Mouse (Mus musculus): ENCODE measurements around the gene Ipcef1. TPM values are rescaled to one million over a fixed set of nuclear protein-coding genes. Genes with fewer than 3 reads are reported as not detected.

The Ipcef1 gene
- polyA plus RNA-seq, 1 experiment from 2014 or later = 0.30 TPM

GRCm38 (mm10) chr10:6878276-6878881, 173.9 kb downstream of the Ipcef1 start:
- Histone ChIP-seq H3K4me1 (replicated peaks; ENCODE audit: control insufficient read depth, insufficient read depth) (no peaks in the 10 kb centered on the region), H3K36me3 (ENCODE audit: control insufficient read depth, insufficient read depth, low read length) (no peaks in the 10 kb centered on the region), H3K27me3 (ENCODE audit: control insufficient read depth, insufficient read depth, low read length) (no peaks in the 10 kb centered on the region), H3K4me2 (replicated peaks; ENCODE audit: low read depth) (no peak overlapping the region), H3K9me3 (ENCODE audit: control insufficient read depth, low read length) (no peaks in the 10 kb centered on the region), H3K27ac (replicated peaks) (no peak overlapping the region), H3K4me3 (ENCODE audit: low read depth, low read length) (no peak overlapping the region), H3K9ac (ENCODE audit: low read length) (no peak overlapping the region)
- 77% methylated on average over 2 of the region's 2 CpGs for WGBS
- ATAC-seq (ENCODE audit: low FRiP score, low TSS enrichment) (no peak), DNase-seq (ENCODE audit: low spot score) (no peak)
- TF ChIP-seq EP300 (optimal IDR thresholded peaks at IDR 0.05) (no peak), CTCF (IDR thresholded peaks at IDR 0.05; ENCODE audit: low read depth) (no peak)

- no peak for DNase-seq (ENCODE audit: low spot score)
- Histone ChIP-seq H3K4me2 (replicated peaks; ENCODE audit: low read depth) (no peak overlapping the region), H3K4me1 (replicated peaks; ENCODE audit: control insufficient read depth, insufficient read depth) (no peaks in the 10 kb centered on the region), H3K9me3 (ENCODE audit: control insufficient read depth, low read length) (no peaks in the 10 kb centered on the region), H3K4me3 (ENCODE audit: low read depth, low read length) (no peak overlapping the region), H3K27me3 (ENCODE audit: control insufficient read depth, insufficient read depth, low read length) (no peaks in the 10 kb centered on the region), H3K36me3 (ENCODE audit: control insufficient read depth, insufficient read depth, low read length) (no peaks in the 10 kb centered on the region), H3K27ac (replicated peaks) (no peak overlapping the region), H3K9ac (ENCODE audit: low read length) (no peak overlapping the region)
- ATAC-seq (ENCODE audit: low FRiP score, low TSS enrichment) = no peak
- 58% methylated on average over 1 of the region's 1 CpGs for WGBS
- TF ChIP-seq CTCF (IDR thresholded peaks at IDR 0.05; ENCODE audit: low read depth) (no peak), EP300 (optimal IDR thresholded peaks at IDR 0.05) (no peak)
Measured at GRCm38 (mm10) chr10:6873917-6874316, 178.4 kb downstream of the Ipcef1 start.

- no peak overlapping the region for H3K9ac ChIP-seq (ENCODE audit: low read length)
- no peak overlapping the region for H3K4me3 ChIP-seq (ENCODE audit: low read depth, low read length)
- no peaks in the 10 kb centered on the region for H3K36me3 ChIP-seq (ENCODE audit: control insufficient read depth, insufficient read depth, low read length)
- no peak overlapping the region for H3K4me2 ChIP-seq (replicated peaks; ENCODE audit: low read depth)
- 77% methylated on average over 7 of the region's 7 CpGs for WGBS
- no peak overlapping the region for H3K27ac ChIP-seq (replicated peaks)
- H3K4me1 ChIP-seq (replicated peaks; ENCODE audit: control insufficient read depth, insufficient read depth) = no peaks in the 10 kb centered on the region
- TF ChIP-seq CTCF (IDR thresholded peaks at IDR 0.05; ENCODE audit: low read depth) (no peak), EP300 (optimal IDR thresholded peaks at IDR 0.05) (no peak)
- no peaks in the 10 kb centered on the region for H3K9me3 ChIP-seq (ENCODE audit: control insufficient read depth, low read length)
- no peaks in the 10 kb centered on the region for H3K27me3 ChIP-seq (ENCODE audit: control insufficient read depth, insufficient read depth, low read length)
- DNase-seq (ENCODE audit: low spot score) = no peak
- no peak for ATAC-seq (ENCODE audit: low FRiP score, low TSS enrichment)
Measured at GRCm38 (mm10) chr10:6871418-6872072, 180.7 kb downstream of the Ipcef1 start.

GRCm38 (mm10) chr10:6855812-6856211, 196.5 kb downstream of the Ipcef1 start:
- Histone ChIP-seq H3K27ac (replicated peaks) (no peak overlapping the region), H3K4me1 (replicated peaks; ENCODE audit: control insufficient read depth, insufficient read depth) (no peaks in the 10 kb centered on the region), H3K27me3 (ENCODE audit: control insufficient read depth, insufficient read depth, low read length) (no peaks in the 10 kb centered on the region), H3K9ac (ENCODE audit: low read length) (no peak overlapping the region), H3K9me3 (ENCODE audit: control insufficient read depth, low read length) (no peaks in the 10 kb centered on the region), H3K4me3 (ENCODE audit: low read depth, low read length) (no peak overlapping the region), H3K36me3 (ENCODE audit: control insufficient read depth, insufficient read depth, low read length) (no peaks in the 10 kb centered on the region), H3K4me2 (replicated peaks; ENCODE audit: low read depth) (no peak overlapping the region)
- ATAC-seq (ENCODE audit: low FRiP score, low TSS enrichment) (no peak), DNase-seq (ENCODE audit: low spot score) (no peak)
- 82% methylated on average over 3 of the region's 3 CpGs for WGBS
- TF ChIP-seq CTCF (IDR thresholded peaks at IDR 0.05; ENCODE audit: low read depth) (no peak), EP300 (optimal IDR thresholded peaks at IDR 0.05) (no peak)

GRCm38 (mm10) chr10:6848834-6849233, 203.4 kb downstream of the Ipcef1 start:
- no peaks in the 10 kb centered on the region for H3K4me1 ChIP-seq (replicated peaks; ENCODE audit: control insufficient read depth, insufficient read depth)
- no peaks in the 10 kb centered on the region for H3K9me3 ChIP-seq (ENCODE audit: control insufficient read depth, low read length)
- H3K36me3 ChIP-seq (ENCODE audit: control insufficient read depth, insufficient read depth, low read length) = no peaks in the 10 kb centered on the region
- TF ChIP-seq CTCF (IDR thresholded peaks at IDR 0.05; ENCODE audit: low read depth) (no peak), EP300 (optimal IDR thresholded peaks at IDR 0.05) (no peak)
- ATAC-seq (ENCODE audit: low FRiP score, low TSS enrichment) (no peak), DNase-seq (ENCODE audit: low spot score) (no peak)
- 59% methylated on average over 2 of the region's 2 CpGs for WGBS
- no peak overlapping the region for H3K4me2 ChIP-seq (replicated peaks; ENCODE audit: low read depth)
- H3K27ac ChIP-seq (replicated peaks) = no peak overlapping the region
- no peak overlapping the region for H3K4me3 ChIP-seq (ENCODE audit: low read depth, low read length)
- no peak overlapping the region for H3K9ac ChIP-seq (ENCODE audit: low read length)
- H3K27me3 ChIP-seq (ENCODE audit: control insufficient read depth, insufficient read depth, low read length) = no peaks in the 10 kb centered on the region

GRCm38 (mm10) chr10:6848162-6848754, 204.0 kb downstream of the Ipcef1 start:
- Histone ChIP-seq H3K4me3 (ENCODE audit: low read depth, low read length) (no peak overlapping the region), H3K36me3 (ENCODE audit: control insufficient read depth, insufficient read depth, low read length) (no peaks in the 10 kb centered on the region), H3K9me3 (ENCODE audit: control insufficient read depth, low read length) (no peaks in the 10 kb centered on the region), H3K27me3 (ENCODE audit: control insufficient read depth, insufficient read depth, low read length) (no peaks in the 10 kb centered on the region), H3K4me1 (replicated peaks; ENCODE audit: control insufficient read depth, insufficient read depth) (no peaks in the 10 kb centered on the region), H3K9ac (ENCODE audit: low read length) (no peak overlapping the region), H3K4me2 (replicated peaks; ENCODE audit: low read depth) (no peak overlapping the region), H3K27ac (replicated peaks) (no peak overlapping the region)
- ATAC-seq (ENCODE audit: low FRiP score, low TSS enrichment) (no peak), DNase-seq (ENCODE audit: low spot score) (no peak)
- TF ChIP-seq EP300 (optimal IDR thresholded peaks at IDR 0.05) (no peak), CTCF (IDR thresholded peaks at IDR 0.05; ENCODE audit: low read depth) (no peak)
- WGBS = 48% methylated on average over 7 of the region's 7 CpGs
